Mouse (Mus musculus) liver (tissue): ENCODE measurements at regions not wholly inside any gene's neighbourhood (a gene's known extent, or its start where the extent isn't known, plus 50 kb on each side); places are given as distances from the start of the nearest gene placed in this dataset.
A peak's percentile ranks its signal among the peaks of the same experiment; 100 is the strongest.

Experiments
- DNase-seq: peaks from one replicate; pipeline ENCODE4 v3.0.0-alpha.2; 2020; ENCODE audit warnings: mixed read lengths

GRCm38 (mm10) chr2:179022675-179023194 is 419.5 kb upstream of the Cdh4 start:
- DNase-seq: no peak

- no peak for DNase-seq
Measured at GRCm38 (mm10) chr2:179024225-179024624, 418.0 kb upstream of the Cdh4 start.

GRCm38 (mm10) chr2:179033171-179033570 is 409.1 kb upstream of the Cdh4 start:
- no peak for DNase-seq

- DNase-seq: no peak
Measured at GRCm38 (mm10) chr2:179035446-179035845, 406.8 kb upstream of the Cdh4 start.

- no peak for DNase-seq
Measured at GRCm38 (mm10) chr2:179039697-179040096, 402.5 kb upstream of the Cdh4 start.

- DNase-seq: no peak
Measured at GRCm38 (mm10) chr2:179043671-179044070, 398.6 kb upstream of the Cdh4 start.

- DNase-seq: no peak
Measured at GRCm38 (mm10) chr2:179045361-179045760, 396.9 kb upstream of the Cdh4 start.

- DNase-seq: no peak
Measured at GRCm38 (mm10) chr2:179054441-179054840, 387.8 kb upstream of the Cdh4 start.

- DNase-seq: no peak
Measured at GRCm38 (mm10) chr2:179064616-179065015, 377.6 kb upstream of the Cdh4 start.

GRCm38 (mm10) chr2:179069520-179069919 is 372.7 kb upstream of the Cdh4 start:
- DNase-seq: no peak

GRCm38 (mm10) chr2:179070346-179070745 is 371.9 kb upstream of the Cdh4 start:
- DNase-seq: peak; percentile 11

GRCm38 (mm10) chr2:179080462-179081274 is 361.6 kb upstream of the Cdh4 start:
- DNase-seq: no peak

- no peak for DNase-seq
Measured at GRCm38 (mm10) chr2:179086915-179087314, 355.3 kb upstream of the Cdh4 start.

- no peak for DNase-seq
Measured at GRCm38 (mm10) chr2:179091480-179091879, 350.8 kb upstream of the Cdh4 start.

GRCm38 (mm10) chr2:179093996-179094395 is 348.2 kb upstream of the Cdh4 start:
- DNase-seq: no peak

- DNase-seq: no peak
Measured at GRCm38 (mm10) chr2:179095981-179096380, 346.2 kb upstream of the Cdh4 start.

- DNase-seq: no peak
Measured at GRCm38 (mm10) chr2:179096861-179097260, 345.4 kb upstream of the Cdh4 start.

- no peak for DNase-seq
Measured at GRCm38 (mm10) chr2:179099783-179100182, 342.4 kb upstream of the Cdh4 start.

GRCm38 (mm10) chr2:179103114-179103513 is 339.1 kb upstream of the Cdh4 start:
- DNase-seq: no peak

GRCm38 (mm10) chr2:179112951-179113350 is 329.3 kb upstream of the Cdh4 start:
- no peak for DNase-seq

- DNase-seq: no peak
Measured at GRCm38 (mm10) chr2:179128018-179128417, 314.2 kb upstream of the Cdh4 start.

GRCm38 (mm10) chr2:179128432-179128831 is 313.8 kb upstream of the Cdh4 start:
- DNase-seq: no peak

GRCm38 (mm10) chr2:179131004-179131403 is 311.2 kb upstream of the Cdh4 start:
- no peak for DNase-seq

GRCm38 (mm10) chr2:179142313-179142712 is 299.9 kb upstream of the Cdh4 start:
- DNase-seq: no peak

- DNase-seq: no peak
Measured at GRCm38 (mm10) chr2:179145726-179146125, 296.5 kb upstream of the Cdh4 start.
